Mouse (Mus musculus) neural tube, embryonic 12.5 days (tissue): ENCODE measurements around the gene Rtn4rl1. TPM values are rescaled to one million over a fixed set of nuclear protein-coding genes. Genes with fewer than 3 reads are reported as not detected.

Experiments
- ATAC-seq: fragments of 200-750 bp; cut with Nextera tagmentation; 2 replicates; pipeline ENCODE4 v1.8.0; 2017; ENCODE audit warnings: low read depth, mild to moderate bottlenecking, moderate TSS enrichment, moderate library complexity; ENCODE audit not compliant: low FRiP score
- H3K27ac ChIP-seq: fragments of 300-500 bp; sonication (generic); 2 replicates; pipeline ENCODE4 v1.5.1; 2016
- H3K27me3 ChIP-seq: fragments of 300-500 bp; sonication (generic); replicated peaks from 2 replicates; pipeline ENCODE4 v1.6.1; 2016; ENCODE audit warnings: mild to moderate bottlenecking
- H3K36me3 ChIP-seq: fragments of 300-500 bp; sonication (generic); 2 replicates; pipeline ENCODE4 v1.6.1; 2016; ENCODE audit warnings: mild to moderate bottlenecking
- H3K4me1 ChIP-seq: fragments of 300-500 bp; sonication (generic); 2 replicates; pipeline ENCODE4 v1.6.1; 2016
- H3K4me2 ChIP-seq: fragments of 300-500 bp; sonication (generic); replicated peaks from 2 replicates; pipeline ENCODE4 v1.6.1; 2016; ENCODE audit warnings: mild to moderate bottlenecking
- H3K4me3 ChIP-seq: fragments of 300-500 bp; sonication (generic); 2 replicates; pipeline ENCODE4 v1.5.1; 2016
- H3K9ac ChIP-seq: fragments of 300-500 bp; sonication (generic); 2 replicates; pipeline ENCODE4 v1.6.1; 2016; ENCODE audit warnings: mild to moderate bottlenecking
- H3K9me3 ChIP-seq: fragments of 300-500 bp; sonication (generic); 2 replicates; pipeline ENCODE4 v1.6.1; 2016; ENCODE audit warnings: mild to moderate bottlenecking
- WGBS: fragments of 180-500 bp; shearing (Covaris S2); methylation state at CpG from one replicate; pipeline ENCODE4 v1.1.7; 2016; 5-methylcytosine and 5-hydroxymethylcytosine counted together
- polyA plus RNA-seq: library from polyadenylated mRNA; unstranded; fragments of >200 nt; fragmentation: Nextera tagmentation; extraction: Ambion mirVana; gene quantifications from 2 replicates; pipeline ENCODE4 v1.2.1, GENCODE M21; 2016

Gene Rtn4rl1
- polyA plus RNA-seq, 1 experiment from 2014 or later: 14.5 TPM

DNA sequence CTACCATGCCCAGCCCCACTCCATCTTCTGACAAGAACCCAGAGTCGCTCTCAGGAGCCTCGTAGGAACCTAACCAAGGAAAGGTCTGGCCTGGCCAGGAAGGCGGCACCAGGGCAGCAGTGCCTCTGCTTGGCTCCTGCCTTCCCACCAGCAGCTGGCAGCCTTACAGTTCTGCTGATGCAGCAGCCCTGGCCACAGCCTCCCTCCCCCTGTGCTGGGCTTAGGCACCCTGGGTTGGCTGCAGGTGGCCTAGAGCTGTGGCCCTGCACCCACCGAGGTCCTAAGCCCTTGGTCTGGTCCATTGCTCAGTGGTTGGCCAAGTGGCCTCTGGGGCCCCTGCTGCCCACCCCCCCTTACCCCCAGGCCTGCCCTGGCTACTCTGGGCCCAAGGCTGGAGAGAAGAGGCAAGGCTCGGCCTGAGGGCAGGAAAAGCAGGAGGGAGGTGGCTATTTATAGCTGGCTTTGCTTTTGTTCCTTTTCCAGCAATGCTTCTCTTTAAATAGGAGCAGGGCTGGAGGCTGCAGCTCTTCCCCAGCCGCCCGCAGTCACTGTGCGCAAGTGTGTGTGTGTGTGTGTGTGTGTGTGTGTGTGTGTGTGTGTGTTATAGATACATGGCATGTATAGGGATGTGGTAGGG, 18.6 kb downstream of the Rtn4rl1 start:
- Histone ChIP-seq H3K27me3 (no peaks in the 10 kb centered on the region; the same call in 1 of the 2 replicates), H3K4me2 (no peak overlapping the region), H3K9ac (0 out of 2 replicates have a peak overlapping the region, but pooled peaks have one; percentile 13), H3K27ac (0 out of 2 replicates have a peak overlapping the region, but pooled peaks have one; percentile 32), H3K36me3 (no peaks in the 10 kb centered on the region), H3K9me3 (no peaks in the 10 kb centered on the region), H3K4me1 (peaks cover 26% of the 10 kb centered on the region), H3K4me3 (no peak overlapping the region)
- ATAC-seq: no peak
- 44% methylated on average over 8 of the region's 8 CpGs for WGBS

DNA sequence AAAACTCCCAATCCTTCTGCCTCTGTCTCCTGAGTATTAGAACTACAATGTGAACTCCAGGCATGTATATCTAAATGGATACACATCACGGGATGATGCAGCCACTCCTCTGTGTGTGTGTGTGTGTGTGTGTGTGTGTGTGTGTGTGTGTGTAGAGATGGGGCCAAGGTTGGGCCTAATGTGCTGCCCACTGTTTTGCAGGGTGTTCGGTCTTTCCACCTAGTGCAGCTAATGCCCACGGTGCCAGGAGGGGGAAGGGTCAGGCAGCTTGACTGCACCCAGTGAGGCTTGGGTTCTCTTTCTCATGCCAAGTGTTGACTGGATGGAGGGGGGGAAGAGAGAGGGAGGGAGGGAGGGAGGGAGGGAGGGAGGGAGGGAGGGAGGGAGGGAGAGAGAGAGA, 19.3 kb downstream of the Rtn4rl1 start:
- 49% methylated on average over 3 of the region's 3 CpGs for WGBS
- no peak overlapping the region for H3K4me2 ChIP-seq
- H3K27ac ChIP-seq: no peak overlapping the region
- H3K4me3 ChIP-seq: no peak overlapping the region
- ATAC-seq: no peak
- no peak overlapping the region for H3K9ac ChIP-seq
- no peaks in the 10 kb centered on the region for H3K9me3 ChIP-seq
- H3K36me3 ChIP-seq: no peaks in the 10 kb centered on the region
- peaks cover 26% of the 10 kb centered on the region for H3K4me1 ChIP-seq
- no peaks in the 10 kb centered on the region; the same call in 1 of the 2 replicates for H3K27me3 ChIP-seq

DNA sequence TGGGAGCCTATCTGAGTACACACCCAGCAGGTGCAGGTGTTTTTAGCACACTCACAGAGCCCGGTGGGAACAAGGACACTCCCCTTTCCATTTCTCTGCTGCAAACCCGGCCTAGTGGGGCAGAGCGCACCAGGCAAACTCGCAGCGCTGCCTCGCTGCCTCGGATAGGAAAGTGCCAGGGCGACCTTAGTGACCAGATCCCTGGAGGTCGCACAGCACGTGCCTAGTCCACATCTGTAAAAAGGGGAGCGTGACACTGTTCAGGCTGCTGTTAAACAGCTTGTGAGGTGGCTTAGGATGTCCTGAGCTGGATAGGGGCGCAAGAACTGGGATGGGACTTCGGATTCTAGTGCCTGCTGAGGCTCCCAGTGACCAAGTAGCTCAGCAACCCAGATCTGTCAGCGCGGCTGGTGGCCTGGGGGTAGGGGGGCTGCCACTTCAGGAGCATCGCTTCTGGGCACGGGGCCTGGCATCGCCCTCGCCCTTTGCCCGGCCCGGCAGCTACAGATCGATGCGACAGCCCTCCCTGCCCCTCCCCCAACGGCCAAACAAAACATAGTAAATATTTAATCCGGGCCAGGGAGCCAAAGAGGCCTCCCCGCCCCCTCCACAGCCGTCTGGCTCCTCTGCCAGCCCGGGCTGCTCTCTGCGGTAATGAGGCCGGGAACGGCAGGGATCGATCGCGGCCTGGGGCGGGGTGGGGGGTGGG, 19.9 kb downstream of the Rtn4rl1 start:
- Histone ChIP-seq H3K27me3 (no peaks in the 10 kb centered on the region; the same call in 1 of the 2 replicates), H3K9ac (peak overlapping the region; percentile 61), H3K4me3 (peak overlapping the region; percentile 29), H3K4me2 (peak overlapping the region; percentile 69), H3K4me1 (peaks cover 26% of the 10 kb centered on the region), H3K27ac (peak overlapping the region; percentile 15; the same call in 1 of the 2 replicates), H3K9me3 (no peaks in the 10 kb centered on the region), H3K36me3 (no peaks in the 10 kb centered on the region)
- 3% methylated on average over 35 of the region's 35 CpGs for WGBS
- ATAC-seq: peak; percentile 75

DNA sequence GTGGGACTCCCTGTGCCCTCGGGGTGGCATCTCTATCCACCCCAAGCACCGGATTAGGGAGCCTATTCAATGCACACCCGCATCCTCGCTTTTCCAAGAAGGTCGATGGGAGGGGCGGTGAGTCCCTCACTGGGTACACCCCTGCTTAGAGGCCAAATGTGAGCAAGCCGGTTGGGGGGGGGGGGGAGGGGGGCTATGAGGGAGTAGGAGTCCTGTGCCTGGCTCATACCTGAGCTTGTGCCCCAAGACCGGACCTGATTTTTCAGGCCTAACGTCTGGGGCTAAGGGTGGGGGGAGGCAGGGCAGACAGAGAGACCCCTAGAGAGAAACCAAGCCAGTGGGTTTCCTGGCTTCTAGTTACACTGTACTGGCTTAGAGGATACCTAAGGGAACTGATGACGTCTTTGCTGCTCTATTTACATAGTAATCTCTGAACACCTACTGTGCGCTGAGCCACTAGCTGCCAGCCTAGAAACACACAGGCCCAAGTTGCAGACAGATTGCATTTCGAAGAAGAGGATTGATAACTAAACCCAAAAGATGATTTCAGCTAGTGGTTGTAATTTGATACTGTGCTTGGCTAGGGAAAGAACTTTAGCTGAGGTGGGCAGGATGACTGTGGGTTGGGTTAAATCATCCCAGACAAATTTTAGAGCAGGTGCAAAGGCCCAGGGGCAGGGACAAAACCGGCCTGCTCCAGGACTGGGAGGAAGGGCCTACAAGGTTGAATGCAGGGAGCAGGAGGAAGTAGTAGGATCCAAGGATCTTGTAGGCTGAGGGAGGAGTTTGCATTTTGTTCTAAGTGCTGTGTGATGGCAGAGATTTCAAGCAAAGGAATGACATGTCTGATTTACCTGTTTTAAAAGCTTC, 20.7 kb downstream of the Rtn4rl1 start:
- Histone ChIP-seq H3K4me2 (peak overlapping the region; percentile 69), H3K9ac (peak overlapping the region; percentile 61), H3K4me3 (peak overlapping the region; percentile 29), H3K4me1 (peaks cover 26% of the 10 kb centered on the region), H3K36me3 (no peaks in the 10 kb centered on the region), H3K9me3 (no peaks in the 10 kb centered on the region), H3K27me3 (no peaks in the 10 kb centered on the region; the same call in 1 of the 2 replicates), H3K27ac (no peak overlapping the region)
- 18% methylated on average over 13 of the region's 13 CpGs for WGBS
- peak; percentile 23; the same call in 1 of the 2 replicates for ATAC-seq

DNA sequence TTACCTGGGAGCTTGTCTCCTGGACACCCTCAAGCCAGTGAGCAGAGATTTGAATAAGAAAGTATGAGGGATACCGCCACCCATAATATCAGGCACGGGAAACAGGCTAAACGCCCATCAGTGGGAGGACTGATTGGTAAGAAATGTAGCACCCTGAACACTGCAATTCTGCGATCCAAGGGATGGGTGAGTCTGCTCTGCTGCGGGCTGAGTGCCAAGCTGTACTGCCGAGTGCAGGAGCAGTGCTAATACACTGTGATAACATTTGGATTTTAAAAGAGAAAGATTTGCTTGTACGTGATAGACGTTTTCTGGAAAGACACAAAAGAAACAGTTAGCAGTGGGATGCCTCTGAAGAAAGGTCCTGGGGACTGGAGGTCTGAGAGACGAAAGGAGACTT, 26.5 kb downstream of the Rtn4rl1 start:
- Histone ChIP-seq H3K4me1 (no peaks in the 10 kb centered on the region), H3K4me2 (no peak overlapping the region), H3K9me3 (no peaks in the 10 kb centered on the region), H3K27me3 (no peaks in the 10 kb centered on the region; the same call in 1 of the 2 replicates), H3K36me3 (no peaks in the 10 kb centered on the region), H3K4me3 (no peak overlapping the region), H3K9ac (no peak overlapping the region), H3K27ac (no peak overlapping the region)
- WGBS: 58% methylated on average over 9 of the region's 9 CpGs
- no peak for ATAC-seq

DNA sequence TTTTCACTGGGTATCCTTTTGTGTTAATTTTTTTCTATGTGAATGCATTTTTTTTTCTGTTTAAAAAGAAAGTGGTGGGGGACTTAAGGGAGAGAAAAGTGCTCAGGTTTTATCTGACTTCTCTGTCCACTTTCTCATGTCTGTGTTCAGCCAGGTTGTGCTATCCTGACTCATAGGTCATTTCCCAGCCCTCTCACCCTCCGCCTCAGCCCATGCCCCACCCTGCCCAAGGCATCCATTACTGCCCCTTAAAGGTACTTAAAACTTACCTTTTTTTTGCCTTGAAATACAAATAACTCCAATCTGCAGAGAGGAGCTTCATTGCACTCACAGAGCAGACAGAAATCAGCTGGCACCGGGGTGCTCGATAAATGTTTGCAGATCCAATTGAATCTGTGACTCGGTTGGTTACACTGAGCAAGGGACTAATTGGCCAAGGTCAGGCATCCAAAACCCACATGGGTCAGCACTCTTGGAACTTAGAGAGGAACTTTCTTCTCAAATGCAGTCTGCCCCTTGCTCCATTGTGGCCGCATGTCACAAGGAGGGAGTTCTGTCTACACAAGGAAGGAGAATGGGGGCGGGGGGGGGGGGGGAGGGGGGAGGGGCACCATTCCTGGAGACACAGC, 27.0 kb downstream of the Rtn4rl1 start:
- H3K27ac ChIP-seq: no peak overlapping the region
- ATAC-seq: no peak
- WGBS: 70% methylated on average over 5 of the region's 6 CpGs

DNA sequence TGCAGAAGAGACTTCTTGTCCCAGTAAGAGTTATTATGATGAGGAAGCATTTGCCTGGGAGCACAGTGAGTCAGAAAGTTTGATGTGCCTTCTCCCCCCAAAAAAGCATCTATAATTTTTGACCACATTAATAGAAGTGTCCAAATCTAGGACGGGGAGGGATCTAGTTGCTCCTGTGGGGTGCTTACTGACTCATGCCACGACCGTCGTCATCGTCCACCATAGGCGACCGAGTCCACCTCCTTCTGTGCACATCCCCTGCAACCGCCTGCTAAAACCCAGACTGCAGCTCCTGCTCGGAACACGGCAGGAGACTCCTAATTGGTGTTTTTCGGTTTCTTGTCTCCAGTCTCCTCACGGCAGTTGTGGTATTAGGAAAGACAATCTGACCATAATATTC, 30.5 kb downstream of the Rtn4rl1 start:
- Histone ChIP-seq H3K27ac (no peak overlapping the region), H3K9ac (no peak overlapping the region), H3K36me3 (no peaks in the 10 kb centered on the region), H3K9me3 (no peaks in the 10 kb centered on the region), H3K4me1 (no peaks in the 10 kb centered on the region), H3K4me2 (no peak overlapping the region), H3K4me3 (no peak overlapping the region), H3K27me3 (no peaks in the 10 kb centered on the region)
- ATAC-seq: no peak
- 85% methylated on average over 12 of the region's 12 CpGs for WGBS

More for the DNA sequence above, 27.0 kb downstream of the Rtn4rl1 start:
- no peaks in the 10 kb centered on the region for H3K4me1 ChIP-seq
- H3K27me3 ChIP-seq: no peaks in the 10 kb centered on the region; the same call in 1 of the 2 replicates
- H3K9ac ChIP-seq: no peak overlapping the region
- no peaks in the 10 kb centered on the region for H3K36me3 ChIP-seq
- no peak overlapping the region for H3K4me3 ChIP-seq
- no peaks in the 10 kb centered on the region for H3K9me3 ChIP-seq
- no peak overlapping the region for H3K4me2 ChIP-seq

DNA sequence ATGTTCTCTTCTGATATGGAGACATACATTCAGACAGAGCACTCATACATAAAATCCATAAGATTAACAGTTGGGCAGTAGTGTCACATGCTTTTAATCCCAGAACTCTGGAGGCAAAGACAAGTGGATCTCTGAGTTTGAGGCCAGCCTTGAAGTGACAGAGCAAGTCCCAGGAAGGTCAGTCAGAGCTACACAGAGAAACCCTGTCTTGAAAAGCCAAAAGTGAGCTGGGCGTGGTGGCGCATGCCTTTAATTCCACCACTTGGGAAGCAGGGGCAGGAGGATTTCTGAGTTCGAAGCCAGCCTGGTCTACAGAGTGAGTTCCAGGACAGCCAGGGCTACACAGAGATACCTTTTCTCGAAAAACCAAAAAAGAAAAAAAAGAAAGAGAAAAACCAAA, 31.3 kb downstream of the Rtn4rl1 start:
- no peaks in the 10 kb centered on the region for H3K36me3 ChIP-seq
- H3K4me2 ChIP-seq: no peak overlapping the region
- no peak overlapping the region for H3K9ac ChIP-seq
- no peaks in the 10 kb centered on the region for H3K9me3 ChIP-seq
- H3K27ac ChIP-seq: no peak overlapping the region
- H3K4me3 ChIP-seq: no peak overlapping the region
- 89% methylated on average over 4 of the region's 4 CpGs for WGBS
- no peaks in the 10 kb centered on the region for H3K4me1 ChIP-seq
- no peaks in the 10 kb centered on the region for H3K27me3 ChIP-seq
- no peak for ATAC-seq

DNA sequence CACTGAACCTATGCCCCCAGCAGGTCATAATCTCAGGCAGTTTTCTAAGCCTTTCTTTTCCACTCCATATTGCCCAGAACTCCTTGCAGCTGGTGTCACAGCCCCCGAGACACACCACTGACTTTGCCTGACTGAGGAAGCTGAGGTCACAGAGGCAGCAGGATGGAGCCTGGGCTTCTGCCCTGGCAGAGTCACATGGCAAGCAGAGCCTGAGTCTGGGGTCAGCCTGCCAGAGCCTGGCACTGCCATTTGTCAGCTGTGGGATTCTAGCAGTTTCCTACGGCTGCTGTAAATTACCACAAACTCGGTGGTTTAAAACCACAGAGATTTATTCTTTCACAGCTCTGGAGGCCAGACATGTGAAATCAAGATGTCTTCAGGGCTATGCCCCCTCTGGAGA, 34.0 kb downstream of the Rtn4rl1 start:
- WGBS: 66% methylated on average over 3 of the region's 3 CpGs
- H3K27me3 ChIP-seq: no peaks in the 10 kb centered on the region
- no peaks in the 10 kb centered on the region for H3K36me3 ChIP-seq
- H3K27ac ChIP-seq: no peak overlapping the region
- no peak overlapping the region for H3K4me3 ChIP-seq
- H3K4me2 ChIP-seq: no peak overlapping the region
- no peak overlapping the region for H3K9ac ChIP-seq
- H3K4me1 ChIP-seq: peaks cover 9% of the 10 kb centered on the region; the same call in 1 of the 2 replicates
- ATAC-seq: no peak
- H3K9me3 ChIP-seq: no peaks in the 10 kb centered on the region

DNA sequence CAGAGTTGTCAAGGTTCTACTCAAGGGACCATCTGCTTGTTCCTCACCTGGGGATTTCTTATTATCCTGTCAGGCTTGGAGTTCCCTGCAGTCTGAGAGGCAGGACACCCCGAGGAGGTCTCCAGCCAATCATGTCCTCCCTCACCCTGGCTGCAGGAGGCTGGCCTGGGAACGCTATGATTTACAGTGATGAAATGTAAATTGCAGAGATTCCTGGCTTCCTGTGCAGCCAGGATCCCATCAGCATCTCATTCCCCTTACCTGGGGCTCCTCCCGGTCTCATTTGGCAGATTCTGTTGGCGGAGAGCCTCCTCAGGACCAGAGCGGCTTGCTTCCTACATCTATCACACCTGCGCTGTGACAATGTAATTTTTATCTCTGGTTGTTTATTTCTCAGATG, 35.7 kb downstream of the Rtn4rl1 start:
- Histone ChIP-seq H3K27ac (no peak overlapping the region), H3K9me3 (no peaks in the 10 kb centered on the region), H3K36me3 (no peaks in the 10 kb centered on the region), H3K4me3 (no peak overlapping the region), H3K4me1 (peaks cover 9% of the 10 kb centered on the region; the same call in 1 of the 2 replicates), H3K9ac (no peak overlapping the region), H3K4me2 (no peak overlapping the region), H3K27me3 (peaks cover 7% of the 10 kb centered on the region)
- ATAC-seq: no peak
- WGBS: 81% methylated on average over 6 of the region's 6 CpGs

DNA sequence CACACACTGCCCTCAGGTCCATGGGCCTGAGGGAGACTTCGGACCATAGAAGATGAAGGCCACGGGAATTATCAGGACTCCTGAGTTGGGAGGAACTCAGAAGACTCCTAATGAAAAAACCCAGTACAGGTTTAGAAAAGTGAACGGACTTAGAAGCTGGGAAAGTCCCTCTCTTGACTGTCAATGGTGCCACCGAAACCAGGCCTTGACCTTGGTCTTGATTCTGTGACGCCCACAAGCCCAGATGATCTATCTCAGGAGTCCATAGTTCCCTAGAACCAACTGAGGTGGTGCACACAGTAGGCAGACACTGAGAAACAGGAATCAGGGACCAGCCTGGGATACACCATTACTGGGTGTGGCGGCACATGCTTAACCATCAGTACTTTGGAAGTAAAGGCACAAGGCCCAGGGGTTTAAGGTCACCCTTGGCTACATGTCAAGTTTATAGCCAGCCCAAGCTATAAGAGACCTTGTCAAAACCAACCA, 36.7 kb downstream of the Rtn4rl1 start:
- no peak overlapping the region for H3K9ac ChIP-seq
- H3K4me2 ChIP-seq: no peak overlapping the region
- H3K4me1 ChIP-seq: peaks cover 17% of the 10 kb centered on the region; the same call in 1 of the 2 replicates
- no peak for ATAC-seq
- no peaks in the 10 kb centered on the region for H3K9me3 ChIP-seq
- H3K4me3 ChIP-seq: no peak overlapping the region
- WGBS: 92% methylated on average over 6 of the region's 6 CpGs
- H3K27me3 ChIP-seq: peaks cover 16% of the 10 kb centered on the region
- H3K36me3 ChIP-seq: no peaks in the 10 kb centered on the region
- H3K27ac ChIP-seq: no peak overlapping the region
